Mouse (Mus musculus): ENCODE data around the gene Itgam. TPM values are rescaled to one million over a fixed set of nuclear protein-coding genes. Genes with fewer than 3 reads are reported as not detected.
A peak's percentile ranks its signal among the peaks of the same experiment; 100 is the strongest.

Gene Itgam
- total RNA-seq, 1 experiment from 2014 or later, result 29.7 TPM

GRCm38 (mm10) chr7:128048819-128049218, 13.6 kb upstream of the Itgam start:
- peak; percentile 82 to 92 for ATAC-seq (replicated peaks in 1 of 2; ENCODE audit: insufficient read depth in 1 of 2, low FRiP score in 2 of 2, low TSS enrichment in 1 of 2, low read depth in 1 of 2, poor library complexity in 2 of 2, severe bottlenecking in 2 of 2)

GRCm38 (mm10) chr7:128049254-128049653, 13.2 kb upstream of the Itgam start:
- ATAC-seq (replicated peaks in 1 of 2; ENCODE audit: insufficient read depth in 1 of 2, low FRiP score in 2 of 2, low TSS enrichment in 1 of 2, low read depth in 1 of 2, poor library complexity in 2 of 2, severe bottlenecking in 2 of 2), result no peak

- peak; percentile 9 to 60; a peak in 2 of 4 replicates for ATAC-seq (replicated peaks in 1 of 2; ENCODE audit: insufficient read depth in 1 of 2, low FRiP score in 2 of 2, low TSS enrichment in 1 of 2, low read depth in 1 of 2, poor library complexity in 2 of 2, severe bottlenecking in 2 of 2)
Observed at GRCm38 (mm10) chr7:128050739-128051138, 11.7 kb upstream of the Itgam start.

GRCm38 (mm10) chr7:128053061-128053460, 9.4 kb upstream of the Itgam start:
- ATAC-seq (replicated peaks in 1 of 2; ENCODE audit: insufficient read depth in 1 of 2, low FRiP score in 2 of 2, low TSS enrichment in 1 of 2, low read depth in 1 of 2, poor library complexity in 2 of 2, severe bottlenecking in 2 of 2), result no peak

- ATAC-seq (replicated peaks in 1 of 2; ENCODE audit: insufficient read depth in 1 of 2, low FRiP score in 2 of 2, low TSS enrichment in 1 of 2, low read depth in 1 of 2, poor library complexity in 2 of 2, severe bottlenecking in 2 of 2), result no peak
Observed at GRCm38 (mm10) chr7:128056917-128057444, 5.5 kb upstream of the Itgam start.

GRCm38 (mm10) chr7:128057860-128058259, 4.6 kb upstream of the Itgam start:
- ATAC-seq (replicated peaks in 1 of 2; ENCODE audit: insufficient read depth in 1 of 2, low FRiP score in 2 of 2, low TSS enrichment in 1 of 2, low read depth in 1 of 2, poor library complexity in 2 of 2, severe bottlenecking in 2 of 2), result no peak

- peak; percentile 39 to 46; a peak in 2 of 4 replicates for ATAC-seq (replicated peaks in 1 of 2; ENCODE audit: insufficient read depth in 1 of 2, low FRiP score in 2 of 2, low TSS enrichment in 1 of 2, low read depth in 1 of 2, poor library complexity in 2 of 2, severe bottlenecking in 2 of 2)
Observed at GRCm38 (mm10) chr7:128058576-128058975, 3.9 kb upstream of the Itgam start.

GRCm38 (mm10) chr7:128059091-128059490, 3.3 kb upstream of the Itgam start:
- ATAC-seq (replicated peaks in 1 of 2; ENCODE audit: insufficient read depth in 1 of 2, low FRiP score in 2 of 2, low TSS enrichment in 1 of 2, low read depth in 1 of 2, poor library complexity in 2 of 2, severe bottlenecking in 2 of 2), result 0 out of 4 replicates have a peak, but pooled peaks of 1 of the 2 experiments have one; percentile 34

GRCm38 (mm10) chr7:128063211-128063781, 856 bp downstream of the Itgam start:
- peak in 1 of 2 experiments; percentile 43; a peak in 1 of 4 replicates for ATAC-seq (replicated peaks in 1 of 2; ENCODE audit: insufficient read depth in 1 of 2, low FRiP score in 2 of 2, low TSS enrichment in 1 of 2, low read depth in 1 of 2, poor library complexity in 2 of 2, severe bottlenecking in 2 of 2)

- peak; percentile 54 to 65; a peak in 2 of 4 replicates for ATAC-seq (replicated peaks in 1 of 2; ENCODE audit: insufficient read depth in 1 of 2, low FRiP score in 2 of 2, low TSS enrichment in 1 of 2, low read depth in 1 of 2, poor library complexity in 2 of 2, severe bottlenecking in 2 of 2)
Observed at GRCm38 (mm10) chr7:128065547-128065946, 3.1 kb downstream of the Itgam start.

GRCm38 (mm10) chr7:128067847-128068246, 5.4 kb downstream of the Itgam start:
- peak in 1 of 2 experiments; percentile 55; a peak in 1 of 4 replicates for ATAC-seq (replicated peaks in 1 of 2; ENCODE audit: insufficient read depth in 1 of 2, low FRiP score in 2 of 2, low TSS enrichment in 1 of 2, low read depth in 1 of 2, poor library complexity in 2 of 2, severe bottlenecking in 2 of 2)

- ATAC-seq (replicated peaks in 1 of 2; ENCODE audit: insufficient read depth in 1 of 2, low FRiP score in 2 of 2, low TSS enrichment in 1 of 2, low read depth in 1 of 2, poor library complexity in 2 of 2, severe bottlenecking in 2 of 2), result no peak
Observed at GRCm38 (mm10) chr7:128069844-128070243, 7.4 kb downstream of the Itgam start.

- no peak for ATAC-seq (replicated peaks in 1 of 2; ENCODE audit: insufficient read depth in 1 of 2, low FRiP score in 2 of 2, low TSS enrichment in 1 of 2, low read depth in 1 of 2, poor library complexity in 2 of 2, severe bottlenecking in 2 of 2)
Observed at GRCm38 (mm10) chr7:128071816-128072215, 9.4 kb downstream of the Itgam start.

GRCm38 (mm10) chr7:128080012-128080411, 17.6 kb downstream of the Itgam start:
- no peak for ATAC-seq (replicated peaks in 1 of 2; ENCODE audit: insufficient read depth in 1 of 2, low FRiP score in 2 of 2, low TSS enrichment in 1 of 2, low read depth in 1 of 2, poor library complexity in 2 of 2, severe bottlenecking in 2 of 2)

- peak; percentile 60 to 62 for ATAC-seq (replicated peaks in 1 of 2; ENCODE audit: insufficient read depth in 1 of 2, low FRiP score in 2 of 2, low TSS enrichment in 1 of 2, low read depth in 1 of 2, poor library complexity in 2 of 2, severe bottlenecking in 2 of 2)
Observed at GRCm38 (mm10) chr7:128089141-128089540, 26.7 kb downstream of the Itgam start.

GRCm38 (mm10) chr7:128098135-128098534, 35.7 kb downstream of the Itgam start:
- ATAC-seq (replicated peaks in 1 of 2; ENCODE audit: insufficient read depth in 1 of 2, low FRiP score in 2 of 2, low TSS enrichment in 1 of 2, low read depth in 1 of 2, poor library complexity in 2 of 2, severe bottlenecking in 2 of 2), result no peak

GRCm38 (mm10) chr7:128100742-128101357, 38.4 kb downstream of the Itgam start:
- ATAC-seq (replicated peaks in 1 of 2; ENCODE audit: insufficient read depth in 1 of 2, low FRiP score in 2 of 2, low TSS enrichment in 1 of 2, low read depth in 1 of 2, poor library complexity in 2 of 2, severe bottlenecking in 2 of 2), result no peak

- no peak; a peak in 1 of 4 replicates for ATAC-seq (replicated peaks in 1 of 2; ENCODE audit: insufficient read depth in 1 of 2, low FRiP score in 2 of 2, low TSS enrichment in 1 of 2, low read depth in 1 of 2, poor library complexity in 2 of 2, severe bottlenecking in 2 of 2)
Observed at GRCm38 (mm10) chr7:128105246-128105645, 42.8 kb downstream of the Itgam start.

GRCm38 (mm10) chr7:128107462-128107861, 45.0 kb downstream of the Itgam start:
- no peak for ATAC-seq (replicated peaks in 1 of 2; ENCODE audit: insufficient read depth in 1 of 2, low FRiP score in 2 of 2, low TSS enrichment in 1 of 2, low read depth in 1 of 2, poor library complexity in 2 of 2, severe bottlenecking in 2 of 2)
